Mouse (Mus musculus): Measurements from ENCODE around the gene Sccpdh. TPM values are rescaled to one million over a fixed set of nuclear protein-coding genes. Genes with fewer than 3 reads are reported as not detected.
"Not testable (repeated sequence)": the region's sequence is repeated elsewhere in the genome, so short reads cannot be mapped to it uniquely, and the experiment has no call there.

The Sccpdh gene
- polyA plus RNA-seq, 1 experiment from 2014 or later: 78.4 TPM

- H3K4me2 ChIP-seq (replicated peaks): no peak overlapping the region
- 92% methylated on average over 3 of the region's 3 CpGs for WGBS
- H3K4me3 ChIP-seq: no peak overlapping the region
- H3K9me3 ChIP-seq: no peaks in the 10 kb centered on the region
- ATAC-seq (ENCODE audit: insufficient number of reproducible peaks, insufficient read depth, low FRiP score, low TSS enrichment): no peak
- H3K27ac ChIP-seq: no peak overlapping the region
- H3K4me1 ChIP-seq: peaks cover 2% of the 10 kb centered on the region
- no peaks in the 10 kb centered on the region for H3K27me3 ChIP-seq
- no peak overlapping the region for H3K9ac ChIP-seq
- H3K36me3 ChIP-seq: peaks cover 37% of the 10 kb centered on the region
These were observed 6.3 kb downstream of the Sccpdh start for GRCm38 (mm10) chr1:179674355-179674754.

DNA sequence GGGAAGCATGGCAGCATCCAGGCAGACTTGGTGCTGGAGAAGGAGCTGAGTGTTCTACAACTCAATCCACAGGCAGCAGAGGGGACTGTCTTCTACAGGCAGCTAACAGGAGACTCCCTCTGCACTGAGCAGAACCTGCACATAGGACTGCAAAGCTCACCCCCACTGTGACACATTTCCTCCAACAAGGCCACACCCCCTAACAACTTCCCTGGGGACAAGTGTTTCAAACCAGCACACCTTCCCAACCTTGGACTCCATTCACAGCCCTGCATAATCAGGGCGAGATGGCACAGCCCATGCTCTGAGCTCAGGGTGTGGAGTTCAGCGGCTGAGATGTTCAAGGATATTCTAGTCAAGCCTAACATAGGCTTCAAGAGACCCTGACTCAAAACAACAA is 9.0 kb downstream of the Sccpdh start:
- WGBS: 91% methylated on average over 2 of the region's 2 CpGs
- Histone ChIP-seq H3K27ac (no peak overlapping the region), H3K4me3 (no peak overlapping the region)

DNA sequence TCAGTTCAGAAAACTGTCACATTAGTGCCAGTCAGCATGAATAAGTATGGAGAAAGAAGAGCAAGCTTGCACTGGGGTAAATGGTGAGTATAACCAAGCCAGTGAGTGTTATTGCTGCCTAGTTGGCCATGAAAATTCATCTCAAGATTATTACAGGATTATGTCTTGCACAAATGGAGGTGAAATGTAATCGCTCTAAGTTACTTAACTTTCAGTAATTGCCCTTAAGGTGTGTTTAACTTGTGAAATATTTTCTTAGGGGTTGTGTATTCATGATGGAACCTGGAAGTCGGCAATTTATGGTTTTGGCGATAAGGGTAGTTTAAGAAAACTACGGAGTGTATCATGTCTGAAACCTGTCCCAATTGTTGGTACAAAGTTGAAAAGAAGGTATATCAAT is 11.3 kb downstream of the Sccpdh start:
- no peaks in the 10 kb centered on the region for H3K27me3 ChIP-seq

More for the DNA sequence above, 9.0 kb downstream of the Sccpdh start:
- Histone ChIP-seq H3K4me2 (replicated peaks) (no peak overlapping the region), H3K9ac (no peak overlapping the region), H3K27me3 (no peaks in the 10 kb centered on the region), H3K9me3 (no peaks in the 10 kb centered on the region), H3K4me1 (no peaks in the 10 kb centered on the region), H3K36me3 (peaks cover 41% of the 10 kb centered on the region)
- no peak for ATAC-seq (ENCODE audit: insufficient number of reproducible peaks, insufficient read depth, low FRiP score, low TSS enrichment)

GRCm38 (mm10) chr1:179682753-179683152 is 14.7 kb downstream of the Sccpdh start:
- not testable (repeated sequence) for H3K4me1 ChIP-seq; H3K27me3 ChIP-seq; H3K4me2 ChIP-seq (replicated peaks); H3K27ac ChIP-seq; H3K9ac ChIP-seq; H3K9me3 ChIP-seq; ATAC-seq (ENCODE audit: insufficient number of reproducible peaks, insufficient read depth, low FRiP score, low TSS enrichment); H3K4me3 ChIP-seq
- WGBS: 89% methylated on average over 10 of the region's 10 CpGs
- peaks cover 54% of the 10 kb centered on the region for H3K36me3 ChIP-seq

More for the DNA sequence above, 11.3 kb downstream of the Sccpdh start:
- WGBS: 97% methylated on average over 4 of the region's 4 CpGs
- Histone ChIP-seq H3K27ac (no peak overlapping the region), H3K9ac (no peak overlapping the region), H3K9me3 (no peaks in the 10 kb centered on the region), H3K36me3 (peaks cover 43% of the 10 kb centered on the region), H3K4me3 (no peak overlapping the region), H3K4me2 (replicated peaks) (no peak overlapping the region), H3K4me1 (no peaks in the 10 kb centered on the region)
- ATAC-seq (ENCODE audit: insufficient number of reproducible peaks, insufficient read depth, low FRiP score, low TSS enrichment): no peak

DNA sequence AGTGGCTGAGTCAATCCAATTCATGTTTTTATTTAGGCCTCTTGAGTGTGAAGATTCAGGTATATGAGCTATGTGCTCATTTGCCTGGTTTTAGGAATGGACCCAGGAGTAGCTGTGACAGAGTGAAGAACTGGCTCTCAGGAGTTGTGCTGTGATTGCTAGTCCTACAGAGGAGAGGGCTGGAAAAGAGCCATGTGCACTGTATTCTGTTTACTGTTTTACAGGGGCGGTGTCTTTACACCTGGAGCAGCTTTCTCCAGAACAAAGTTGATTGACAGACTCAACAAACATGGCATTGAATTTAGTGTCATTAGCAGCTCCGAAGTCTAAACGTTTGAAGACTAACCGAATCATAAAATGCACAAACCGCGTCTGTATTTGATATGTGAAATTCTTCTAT is 18.3 kb downstream of the Sccpdh start:
- no peak for ATAC-seq (ENCODE audit: insufficient number of reproducible peaks, insufficient read depth, low FRiP score, low TSS enrichment)
- peaks cover 54% of the 10 kb centered on the region for H3K36me3 ChIP-seq

DNA sequence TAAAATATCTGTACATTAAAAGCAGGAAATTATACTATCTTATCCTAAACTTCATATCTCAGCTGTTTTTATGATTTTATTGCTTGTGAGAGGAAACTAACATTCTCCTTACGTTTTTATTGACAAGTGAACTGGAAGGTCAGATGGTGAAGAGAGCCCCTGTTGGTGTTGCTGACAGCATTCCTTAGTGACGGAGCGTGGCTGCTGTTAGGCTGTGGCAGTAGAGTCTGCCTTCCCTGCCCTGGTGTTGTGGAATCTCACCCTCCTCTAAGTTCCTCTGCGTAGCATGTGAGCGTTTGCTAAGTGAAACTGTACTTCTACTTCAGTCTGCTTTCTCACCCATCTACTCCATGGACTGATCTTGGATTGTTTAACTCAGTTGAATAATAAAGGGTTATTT is 18.8 kb downstream of the Sccpdh start:
- H3K4me1 ChIP-seq: no peaks in the 10 kb centered on the region
- H3K36me3 ChIP-seq: peaks cover 51% of the 10 kb centered on the region
- H3K9me3 ChIP-seq: no peaks in the 10 kb centered on the region
- ATAC-seq (ENCODE audit: insufficient number of reproducible peaks, insufficient read depth, low FRiP score, low TSS enrichment): no peak
- 83% methylated on average over 5 of the region's 5 CpGs for WGBS
- no peak overlapping the region for H3K27ac ChIP-seq
- no peak overlapping the region for H3K4me2 ChIP-seq (replicated peaks)
- H3K4me3 ChIP-seq: no peak overlapping the region
- no peaks in the 10 kb centered on the region for H3K27me3 ChIP-seq
- H3K9ac ChIP-seq: no peak overlapping the region

More for the DNA sequence above, 18.3 kb downstream of the Sccpdh start:
- no peak overlapping the region for H3K27ac ChIP-seq
- no peaks in the 10 kb centered on the region for H3K9me3 ChIP-seq
- no peak overlapping the region for H3K4me2 ChIP-seq (replicated peaks)
- no peaks in the 10 kb centered on the region for H3K4me1 ChIP-seq
- H3K27me3 ChIP-seq: no peaks in the 10 kb centered on the region
- no peak overlapping the region for H3K4me3 ChIP-seq
- no peak overlapping the region for H3K9ac ChIP-seq
- WGBS: 91% methylated on average over 6 of the region's 6 CpGs

DNA sequence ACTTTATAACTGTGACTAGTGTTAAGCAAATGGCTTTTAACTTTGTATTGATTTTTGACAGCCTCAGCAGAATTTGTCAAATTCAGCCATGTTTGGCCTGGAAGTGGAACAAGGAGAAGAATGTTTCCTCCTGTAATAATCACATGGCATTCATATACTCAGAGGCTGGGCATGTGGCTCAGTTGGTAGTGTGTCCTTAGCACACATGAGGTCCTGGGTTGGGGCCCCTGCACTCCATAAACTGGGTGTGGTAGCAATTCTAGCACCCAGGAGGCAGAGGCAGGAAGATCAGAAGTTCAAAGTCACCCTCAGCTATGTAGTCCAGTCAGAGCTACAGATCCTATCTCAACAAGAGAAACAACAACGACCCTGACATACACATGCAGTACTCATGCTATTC is 19.3 kb downstream of the Sccpdh start:
- H3K4me1 ChIP-seq: no peaks in the 10 kb centered on the region
- H3K27ac ChIP-seq: no peak overlapping the region
- 96% methylated on average over 1 of the region's 1 CpGs for WGBS
- H3K27me3 ChIP-seq: no peaks in the 10 kb centered on the region
- no peak for ATAC-seq (ENCODE audit: insufficient number of reproducible peaks, insufficient read depth, low FRiP score, low TSS enrichment)
- H3K4me3 ChIP-seq: no peak overlapping the region
- no peaks in the 10 kb centered on the region for H3K9me3 ChIP-seq
- H3K36me3 ChIP-seq: peaks cover 47% of the 10 kb centered on the region
- no peak overlapping the region for H3K4me2 ChIP-seq (replicated peaks)
- H3K9ac ChIP-seq: no peak overlapping the region

- Histone ChIP-seq H3K4me2 (replicated peaks) (no peak overlapping the region), H3K9me3 (no peaks in the 10 kb centered on the region), H3K4me3 (no peak overlapping the region), H3K27me3 (no peaks in the 10 kb centered on the region), H3K4me1 (no peaks in the 10 kb centered on the region), H3K27ac (no peak overlapping the region), H3K9ac (no peak overlapping the region), H3K36me3 (peaks cover 44% of the 10 kb centered on the region)
- no peak for ATAC-seq (ENCODE audit: insufficient number of reproducible peaks, insufficient read depth, low FRiP score, low TSS enrichment)
- WGBS: 94% methylated on average over 3 of the region's 3 CpGs
These were observed 20.0 kb downstream of the Sccpdh start for GRCm38 (mm10) chr1:179687966-179688365.

DNA sequence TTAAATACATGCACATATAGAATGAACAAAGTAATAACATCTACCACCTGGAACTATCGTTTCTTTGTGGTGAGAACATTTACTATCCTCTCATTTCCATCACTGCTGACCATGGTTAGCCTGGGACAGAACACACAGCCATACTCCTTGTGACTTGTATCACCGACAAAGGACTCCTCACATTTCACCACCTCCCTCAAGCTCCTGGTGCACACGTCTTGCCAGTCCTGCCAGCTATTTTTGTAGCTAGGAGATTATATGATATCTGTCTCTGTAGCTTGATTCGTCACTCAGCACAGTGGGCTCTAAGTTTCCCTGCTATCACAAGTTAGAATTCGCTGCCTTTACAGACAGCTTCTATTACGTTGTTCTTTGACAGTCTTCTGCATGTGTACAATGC is 20.4 kb downstream of the Sccpdh start:
- H3K9me3 ChIP-seq: no peaks in the 10 kb centered on the region
- no peak overlapping the region for H3K9ac ChIP-seq
- H3K4me2 ChIP-seq (replicated peaks): no peak overlapping the region
- H3K27me3 ChIP-seq: no peaks in the 10 kb centered on the region
- ATAC-seq (ENCODE audit: insufficient number of reproducible peaks, insufficient read depth, low FRiP score, low TSS enrichment): no peak
- H3K36me3 ChIP-seq: peaks cover 39% of the 10 kb centered on the region
- H3K27ac ChIP-seq: no peak overlapping the region
- 85% methylated on average over 6 of the region's 6 CpGs for WGBS
- no peak overlapping the region for H3K4me3 ChIP-seq
- H3K4me1 ChIP-seq: no peaks in the 10 kb centered on the region

- ATAC-seq (ENCODE audit: insufficient number of reproducible peaks, insufficient read depth, low FRiP score, low TSS enrichment): no peak
- WGBS: 85% methylated on average over 5 of the region's 5 CpGs
- no peak overlapping the region for H3K4me2 ChIP-seq (replicated peaks)
These were observed 20.9 kb downstream of the Sccpdh start for GRCm38 (mm10) chr1:179688914-179689313.

DNA sequence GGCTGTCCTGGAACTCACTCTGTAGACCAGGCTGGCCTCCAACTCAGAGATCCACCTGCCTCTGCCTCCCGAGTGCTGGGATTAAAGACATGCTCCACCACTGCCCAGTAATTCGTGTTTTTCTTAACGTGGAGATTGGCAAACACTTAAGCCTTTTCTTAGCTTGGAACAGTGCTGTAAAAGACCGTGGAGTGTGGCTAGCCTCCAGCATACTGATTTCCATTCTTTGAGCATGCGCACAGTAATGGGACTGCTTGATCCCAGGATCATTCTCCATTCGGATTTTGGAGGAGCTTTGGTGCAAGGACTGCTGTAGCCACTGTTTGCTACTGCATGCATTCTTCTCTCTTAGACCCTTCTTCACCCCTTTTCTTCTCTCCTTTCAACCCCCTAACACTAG is 21.5 kb downstream of the Sccpdh start:
- WGBS: 79% methylated on average over 6 of the region's 6 CpGs
- Histone ChIP-seq H3K4me1 (no peaks in the 10 kb centered on the region), H3K36me3 (peaks cover 32% of the 10 kb centered on the region), H3K4me2 (replicated peaks) (no peak overlapping the region), H3K9me3 (no peaks in the 10 kb centered on the region), H3K27ac (no peak overlapping the region), H3K9ac (no peak overlapping the region), H3K4me3 (no peak overlapping the region), H3K27me3 (no peaks in the 10 kb centered on the region)
- no peak for ATAC-seq (ENCODE audit: insufficient number of reproducible peaks, insufficient read depth, low FRiP score, low TSS enrichment)

More at GRCm38 (mm10) chr1:179688914-179689313, 20.9 kb downstream of the Sccpdh start:
- Histone ChIP-seq H3K9ac (no peak overlapping the region), H3K27ac (no peak overlapping the region), H3K36me3 (peaks cover 34% of the 10 kb centered on the region), H3K4me1 (no peaks in the 10 kb centered on the region), H3K4me3 (no peak overlapping the region), H3K27me3 (no peaks in the 10 kb centered on the region), H3K9me3 (no peaks in the 10 kb centered on the region)

DNA sequence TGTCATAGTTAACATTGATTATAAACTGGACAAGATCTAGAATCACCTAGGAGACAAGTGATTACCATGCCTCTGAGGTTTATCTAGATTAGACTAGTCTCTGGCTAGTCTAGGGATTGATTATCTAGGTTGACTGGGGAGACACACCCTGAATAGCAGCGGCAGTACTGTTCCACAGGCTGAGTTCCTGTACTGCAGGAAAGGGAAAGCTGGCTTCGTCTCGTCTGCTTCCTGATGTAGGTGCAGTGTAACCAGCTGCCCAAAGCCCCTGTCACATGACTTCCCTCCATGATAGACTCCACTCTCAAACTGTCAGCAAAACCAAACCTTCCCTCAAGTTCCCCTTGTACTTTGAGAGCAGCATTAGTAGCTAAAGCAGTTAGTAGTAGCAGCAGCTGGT is 36.1 kb downstream of the Sccpdh start:
- ATAC-seq (ENCODE audit: insufficient number of reproducible peaks, insufficient read depth, low FRiP score, low TSS enrichment): no peak
- Histone ChIP-seq H3K9ac (no peak overlapping the region), H3K9me3 (no peaks in the 10 kb centered on the region), H3K4me1 (no peaks in the 10 kb centered on the region), H3K4me3 (no peak overlapping the region), H3K27me3 (no peaks in the 10 kb centered on the region), H3K4me2 (replicated peaks) (no peak overlapping the region), H3K36me3 (no peaks in the 10 kb centered on the region), H3K27ac (no peak overlapping the region)
- 80% methylated on average over 3 of the region's 3 CpGs for WGBS

- WGBS: 90% methylated on average over 6 of the region's 6 CpGs
- H3K4me2 ChIP-seq (replicated peaks): no peak overlapping the region
- H3K9ac ChIP-seq: no peak overlapping the region
- no peaks in the 10 kb centered on the region for H3K36me3 ChIP-seq
- no peaks in the 10 kb centered on the region for H3K27me3 ChIP-seq
- no peak overlapping the region for H3K4me3 ChIP-seq
- no peak overlapping the region for H3K27ac ChIP-seq
- H3K4me1 ChIP-seq: no peaks in the 10 kb centered on the region
- ATAC-seq (ENCODE audit: insufficient number of reproducible peaks, insufficient read depth, low FRiP score, low TSS enrichment): no peak
- H3K9me3 ChIP-seq: no peaks in the 10 kb centered on the region
These were observed 37.1 kb downstream of the Sccpdh start for GRCm38 (mm10) chr1:179705154-179705553.

Data from embryonic facial prominence, embryonic 12.5 days (tissue).